Mouse (Mus musculus) liver, postnatal 0 days (tissue): ENCODE results near the gene Styk1.

Source experiments
- CTCF ChIP-seq: sonication (generic); IDR thresholded peaks from 2 replicates; pipeline ENCODE4 v1.5.1; 2016; ENCODE audit warnings: antibody characterized with exemption, low read depth
- EP300 ChIP-seq: IDR thresholded peaks from 2 replicates; pipeline ENCODE4 v1.6.1; 2016; ENCODE audit warnings: antibody characterized with exemption, low read depth, mild to moderate bottlenecking

DNA sequence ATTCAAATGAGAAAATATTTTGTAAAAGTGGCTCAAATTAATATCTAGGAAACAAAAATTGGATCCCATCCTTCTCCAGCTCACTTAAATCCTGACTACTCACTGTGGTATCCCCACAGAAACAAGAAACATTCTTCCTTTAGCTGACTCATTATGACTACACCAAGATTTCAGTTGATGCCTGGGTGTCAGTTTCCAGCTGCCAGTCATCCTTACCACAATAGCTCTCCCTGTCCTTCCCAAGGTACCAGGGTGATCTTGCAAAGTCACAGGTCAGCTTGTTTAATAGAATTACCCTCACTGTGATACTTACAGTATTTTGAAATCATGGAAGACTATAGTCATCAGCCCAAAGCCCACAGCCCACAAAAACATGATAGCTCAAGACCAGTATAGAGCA lies 54.9 kb downstream of the Styk1 start:
- TF ChIP-seq CTCF, result no peak
- TF ChIP-seq EP300, result no peak; the same call in 1 of the 2 replicates
